ENCODE assay signal across 18 mouse cellular contexts in genomic region chr5:71495621-71496020, GRCm38 (mm10). TPM values are rescaled to one million over a fixed set of nuclear protein-coding genes. Genes with fewer than 3 reads are reported as not detected.
DNase-seq lines count a peak whose midpoint lies in the region; ATAC-seq and TF ChIP-seq lines count a peak whose summit lies in the region.
"Had no signal": no experiment of that assay in that cellular context is flagged by ENCODE, and none has a peak within 500 bp of the region (broad histone marks: within the 10 kb centered on the region; RNA-seq: fewer than 3 reads in every experiment).

No protein-coding gene starts in this region.

- DNase-seq in embryo, embryonic 9.5 days (ENCODE audit: extremely low spot score) = peak; percentile 11
- DNase-seq in embryo, embryonic 10 days (ENCODE audit: low spot score) = no peak
- peak; percentile 6 for DNase-seq in hindbrain, postnatal 0 days (ENCODE audit: low spot score)
- DNase-seq in midbrain, embryonic 14.5 days = peak; percentile 11
- peak; percentile 4 for DNase-seq in right cerebral cortex, postnatal 14 days
- DNase-seq: forebrain, postnatal 0 days; heart, adult 18-20 months had no signal

- no peaks in the 10 kb centered on the region for H3K27me3 ChIP-seq in hindbrain, postnatal 0 days (ENCODE audit: insufficient read depth, low read length)
- no peaks in the 10 kb centered on the region for H3K27me3 ChIP-seq in hindbrain, embryonic 12.5 days
- no peaks in the 10 kb centered on the region for H3K27me3 ChIP-seq in midbrain, embryonic 14.5 days (ENCODE audit: control insufficient read depth, insufficient read depth, low read length)
- no peaks in the 10 kb centered on the region for H3K27me3 ChIP-seq in midbrain, embryonic 16.5 days (ENCODE audit: control insufficient read depth, insufficient read depth, low read depth, low read length)

- H3K9me3 ChIP-seq in hindbrain, postnatal 0 days (ENCODE audit: low read length) = no peaks in the 10 kb centered on the region
- no peaks in the 10 kb centered on the region for H3K9me3 ChIP-seq in hindbrain, embryonic 12.5 days (replicated peaks)
- no peaks in the 10 kb centered on the region for H3K9me3 ChIP-seq in midbrain, embryonic 14.5 days (ENCODE audit: control insufficient read depth, low read length)
- H3K9me3 ChIP-seq in midbrain, embryonic 16.5 days (replicated peaks; ENCODE audit: control insufficient read depth, low read length, poor library complexity, severe bottlenecking) = no peaks in the 10 kb centered on the region

- H3K4me1 ChIP-seq in hindbrain, postnatal 0 days (ENCODE audit: insufficient read depth, low read length) = no peaks in the 10 kb centered on the region; the same call in 1 of the 2 replicates
- no peaks in the 10 kb centered on the region for H3K4me1 ChIP-seq in hindbrain, embryonic 12.5 days
- H3K4me1 ChIP-seq in midbrain, embryonic 14.5 days (ENCODE audit: control insufficient read depth, insufficient read depth, low read length) = no peaks in the 10 kb centered on the region
- H3K4me1 ChIP-seq in midbrain, embryonic 16.5 days (ENCODE audit: control insufficient read depth, insufficient read depth, low read length) = no peaks in the 10 kb centered on the region; the same call in 1 of the 2 replicates

- H3K36me3 ChIP-seq in hindbrain, postnatal 0 days (ENCODE audit: insufficient read depth, low read length) = no peaks in the 10 kb centered on the region
- H3K36me3 ChIP-seq in hindbrain, embryonic 12.5 days = no peaks in the 10 kb centered on the region
- no peaks in the 10 kb centered on the region for H3K36me3 ChIP-seq in midbrain, embryonic 14.5 days (ENCODE audit: control insufficient read depth, insufficient read depth, low read length)
- H3K36me3 ChIP-seq in midbrain, embryonic 16.5 days (ENCODE audit: control insufficient read depth, insufficient read depth, low read length) = no peaks in the 10 kb centered on the region

- no peak overlapping the region for H3K9ac ChIP-seq in hindbrain, postnatal 0 days (replicated peaks; ENCODE audit: low read length)
- no peak overlapping the region for H3K9ac ChIP-seq in hindbrain, embryonic 12.5 days
- no peak overlapping the region for H3K9ac ChIP-seq in midbrain, embryonic 14.5 days (replicated peaks; ENCODE audit: low read length)
- no peak overlapping the region for H3K9ac ChIP-seq in midbrain, embryonic 16.5 days (ENCODE audit: low read depth, low read length)
- H3K9ac ChIP-seq: forebrain, postnatal 0 days; hindbrain, embryonic 14.5 days had no signal

- WGBS in hindbrain, postnatal 0 days = 39% methylated on average over 5 of the region's 5 CpGs
- WGBS in hindbrain, embryonic 12.5 days = 50% methylated on average over 5 of the region's 5 CpGs
- WGBS in midbrain, embryonic 14.5 days = 52% methylated on average over 5 of the region's 5 CpGs
- WGBS in midbrain, embryonic 16.5 days = 41% methylated on average over 5 of the region's 5 CpGs

- H3K4me3 ChIP-seq in hindbrain, postnatal 0 days (ENCODE audit: low read length) = no peak overlapping the region
- H3K4me3 ChIP-seq in hindbrain, embryonic 12.5 days = no peak overlapping the region
- no peak overlapping the region for H3K4me3 ChIP-seq in midbrain, embryonic 14.5 days (replicated peaks; ENCODE audit: low read depth, low read length)
- no peak overlapping the region for H3K4me3 ChIP-seq in midbrain, embryonic 16.5 days (ENCODE audit: low read depth, low read length)
- H3K4me3 ChIP-seq: erythroblast, embryonic 14.5 days had no signal

- TF ChIP-seq CTCF in hindbrain, postnatal 0 days (IDR thresholded peaks at IDR 0.05; ENCODE audit: low read depth) = no peak

- ATAC-seq in hindbrain, postnatal 0 days = no peak
- ATAC-seq in hindbrain, embryonic 12.5 days (ENCODE audit: low FRiP score) = no peak
- no peak for ATAC-seq in midbrain, embryonic 14.5 days (ENCODE audit: low FRiP score, low TSS enrichment)
- ATAC-seq in midbrain, embryonic 16.5 days = no peak
- no peak for ATAC-seq in granulocyte monocyte progenitor cell, adult 5-6 weeks (replicated peaks; ENCODE audit: poor library complexity, severe bottlenecking)
- ATAC-seq: forebrain, postnatal 0 days; lung, postnatal 0 days had no signal

- no peak overlapping the region for H3K4me2 ChIP-seq in hindbrain, postnatal 0 days (ENCODE audit: low read depth, low read length)
- no peak overlapping the region for H3K4me2 ChIP-seq in hindbrain, embryonic 12.5 days (replicated peaks)
- no peak overlapping the region for H3K4me2 ChIP-seq in midbrain, embryonic 14.5 days (ENCODE audit: low read length)
- no peak overlapping the region for H3K4me2 ChIP-seq in midbrain, embryonic 16.5 days (ENCODE audit: low read length)
- H3K4me2 ChIP-seq: hindbrain, embryonic 14.5 days; liver, embryonic 11.5 days; midbrain, embryonic 11.5 days had no signal

- no peak overlapping the region for H3K27ac ChIP-seq in hindbrain, postnatal 0 days
- no peak overlapping the region for H3K27ac ChIP-seq in hindbrain, embryonic 12.5 days
- H3K27ac ChIP-seq in midbrain, embryonic 14.5 days (replicated peaks; ENCODE audit: low read depth, low read length) = no peak overlapping the region
- no peak overlapping the region for H3K27ac ChIP-seq in midbrain, embryonic 16.5 days (ENCODE audit: low read length)
- H3K27ac ChIP-seq: hindbrain, embryonic 14.5 days had no signal

RNA-seq across cellular contexts. Expression of gene Cox7b2, which starts 52.4 kb away (rescaled TPM):
- total RNA-seq in hindbrain, postnatal 0 days (2014; rRNA removed) = not detected in 2 replicates
- 1.4 and 1.6 TPM in 2 replicates for polyA plus RNA-seq in hindbrain, postnatal 0 days (2015; fragmentation: Nextera tagmentation; extraction: Ambion mirVana)
- not detected in 2 replicates for polyA plus RNA-seq in hindbrain, embryonic 12.5 days (2016; fragmentation: Nextera tagmentation; extraction: Ambion mirVana)
- 0.46 and 0.58 TPM in 2 replicates for polyA plus RNA-seq in midbrain, embryonic 14.5 days (2014; fragmentation: Nextera tagmentation; extraction: Ambion mirVana)
- 0.50 and 1.3 TPM in 2 replicates for polyA plus RNA-seq in midbrain, embryonic 16.5 days (2015; fragmentation: Nextera tagmentation; extraction: Ambion mirVana)
- total RNA-seq in granulocyte monocyte progenitor cell, adult 5-6 weeks (2014; fragmentation: Nextera tagmentation) = not detected in 2 replicates
- not detected in 2 replicates for total RNA-seq in granulocyte monocyte progenitor cell, adult 5-6 weeks (2017)
- total RNA-seq: adrenal gland, postnatal 4 days; forebrain, postnatal 0 days; heart, adult 18-20 months; layer of hippocampus, adult 18-20 months had no signal
- polyA plus RNA-seq: erythroblast, embryonic 14.5 days; liver, embryonic 11.5 days; neural tube, embryonic 11.5 days had no signal
